Mouse (Mus musculus) spleen, adult 2 months (tissue): ENCODE results near the gene Parva.

ENCODE experiments used
- CTCF ChIP-seq: fragments of 200-500 bp; IDR thresholded peaks from 2 replicates; pipeline ENCODE4 v1.5.1; 2011; ENCODE audit warnings: mild to moderate bottlenecking, inconsistent platforms; ENCODE audit not compliant: insufficient read depth, insufficient read length, insufficient replicate concordance; ENCODE audit errors: extremely low read depth
- POLR2A ChIP-seq: fragments of 200-500 bp; IDR thresholded peaks from 2 replicates; pipeline ENCODE4 v1.6.1; 2011; ENCODE audit warnings: low read depth, low read length, inconsistent platforms

GRCm38 (mm10) chr7:112428158-112428535 lies 842 bp downstream of the Parva start:
- TF ChIP-seq CTCF, result no peak
- no peak for TF ChIP-seq POLR2A
